Mouse (Mus musculus) forebrain, embryonic 10.5 days (tissue): ENCODE measurements around the gene Olfr641. TPM values are rescaled to one million over a fixed set of nuclear protein-coding genes. Genes with fewer than 3 reads are reported as not detected.

ENCODE experiments used
- DNase-seq: peaks from one replicate; pipeline ENCODE4 v3.0.0-alpha.2; 2017; ENCODE audit warnings: low spot score; ENCODE audit errors: extremely low spot score
- H3K27ac ChIP-seq: fragments of 300-500 bp; sonication (generic); 2 replicates; pipeline ENCODE4 v1.5.1; 2016; ENCODE audit warnings: mild to moderate bottlenecking
- H3K27me3 ChIP-seq: fragments of 300-500 bp; sonication (generic); 2 replicates; pipeline ENCODE4 v1.6.1; 2016; ENCODE audit warnings: mild to moderate bottlenecking; ENCODE audit not compliant: poor library complexity, severe bottlenecking
- H3K36me3 ChIP-seq: fragments of 300-500 bp; sonication (generic); replicated peaks from 2 replicates; pipeline ENCODE4 v1.6.1; 2016; ENCODE audit warnings: mild to moderate bottlenecking, moderate library complexity
- H3K4me1 ChIP-seq: fragments of 300-500 bp; sonication (generic); 2 replicates; pipeline ENCODE4 v1.6.1; 2016
- H3K4me3 ChIP-seq: fragments of 300-500 bp; sonication (generic); 2 replicates; pipeline ENCODE4 v1.5.1; 2016; ENCODE audit warnings: mild to moderate bottlenecking, moderate library complexity
- H3K9me3 ChIP-seq: fragments of 300-500 bp; sonication (generic); 2 replicates; pipeline ENCODE4 v1.6.1; 2016; ENCODE audit warnings: mild to moderate bottlenecking, moderate library complexity
- WGBS: fragments of 180-500 bp; shearing (Covaris S2); methylation state at CpG from one replicate; pipeline ENCODE4 v1.1.7; 2016; 5-methylcytosine and 5-hydroxymethylcytosine counted together
- polyA plus RNA-seq: library from polyadenylated mRNA; unstranded; fragments of >200 nt; fragmentation: Nextera tagmentation; extraction: Ambion mirVana; gene quantifications from 2 replicates; pipeline ENCODE4 v1.2.1, GENCODE M21; 2016

Olfr641 gene
- not detected in 2 replicates for polyA plus RNA-seq

DNA sequence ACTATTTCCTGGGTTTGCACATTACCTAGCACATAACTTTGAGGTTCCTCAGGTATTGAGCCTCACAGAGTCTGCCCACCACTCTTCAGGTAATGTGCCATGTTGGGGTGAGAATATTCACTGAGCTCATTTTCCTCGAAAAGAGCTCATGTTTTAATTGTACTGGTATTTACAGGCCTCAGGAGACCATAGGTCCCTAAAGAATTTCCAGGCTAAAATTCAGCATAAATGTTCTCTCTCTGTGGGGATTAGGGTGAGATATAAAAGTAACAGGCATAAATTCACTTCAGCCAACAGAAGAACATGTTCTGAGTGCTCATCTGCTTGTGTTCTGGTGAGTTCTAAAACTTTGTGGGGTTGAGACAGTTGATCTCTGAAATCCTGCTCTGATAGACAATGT is at the start of gene Olfr641:
TSS of gene Olfr641 (plus strand) at position 301 of the 400 bp plus-strand sequence.
- WGBS, result 81% methylated on average over 1 of the region's 1 CpGs
- H3K4me3 ChIP-seq, result no peak within 1 kb of the TSS
- no peak within 1 kb of the TSS for H3K27ac ChIP-seq
- no peak for DNase-seq
- no peaks in the 10 kb centered on the region for H3K27me3 ChIP-seq
- no peaks in the 10 kb centered on the region for H3K4me1 ChIP-seq
- H3K36me3 ChIP-seq, result no peaks in the 10 kb centered on the region
- H3K9me3 ChIP-seq, result no peaks in the 10 kb centered on the region

DNA sequence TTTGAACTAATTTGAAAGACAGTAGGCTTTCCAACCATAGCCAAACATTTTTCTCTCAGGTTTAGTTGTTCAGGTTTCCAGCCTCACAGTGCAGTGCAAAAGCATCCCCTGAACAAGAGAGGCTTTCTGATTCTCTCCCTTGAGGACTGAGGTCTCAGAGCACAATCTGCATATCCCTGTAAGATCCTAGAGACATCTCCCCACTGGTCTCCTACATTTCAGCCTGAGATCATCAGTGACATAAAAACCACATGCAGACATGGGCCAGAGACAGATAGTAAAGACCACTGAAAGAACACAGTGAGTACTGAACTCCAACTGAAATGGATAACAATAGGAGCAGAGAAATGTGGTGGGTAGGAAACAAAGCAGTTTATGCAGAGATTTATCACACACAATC is 36.8 kb upstream of the Olfr641 start, which contains the start of gene Olfr638:
TSS of gene Olfr638 (plus strand) at position 301 of the 400 bp plus-strand sequence.
- no peak for DNase-seq
- H3K36me3 ChIP-seq, result no peaks in the 10 kb centered on the region
- no peak within 1 kb of the TSS for H3K4me3 ChIP-seq
- no peak within 1 kb of the TSS for H3K27ac ChIP-seq
- no peaks in the 10 kb centered on the region for H3K9me3 ChIP-seq
- no peaks in the 10 kb centered on the region for H3K27me3 ChIP-seq
- no peaks in the 10 kb centered on the region for H3K4me1 ChIP-seq

DNA sequence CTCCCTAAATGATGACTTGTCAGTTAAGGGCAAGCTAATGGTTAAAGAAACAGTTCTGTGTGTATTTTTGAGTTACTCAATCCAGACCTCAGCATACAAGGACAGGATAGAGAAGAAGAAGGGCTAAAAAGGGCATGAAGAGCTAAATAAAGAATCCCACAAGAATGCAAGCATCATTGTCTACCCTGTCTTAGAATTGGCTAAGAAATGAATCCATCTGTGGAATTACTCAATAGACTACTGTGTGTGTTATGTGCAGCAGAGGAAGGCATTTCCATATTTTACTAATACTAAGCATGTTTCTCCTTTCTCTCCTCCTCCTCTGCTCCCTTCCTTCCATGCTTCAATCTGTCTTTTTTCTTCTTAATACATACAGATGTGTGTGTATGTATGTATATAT is 36.1 kb upstream of the Olfr641 start:
- Histone ChIP-seq H3K27ac (no peak overlapping the region), H3K36me3 (no peaks in the 10 kb centered on the region), H3K27me3 (no peaks in the 10 kb centered on the region), H3K4me3 (no peak overlapping the region), H3K9me3 (no peaks in the 10 kb centered on the region), H3K4me1 (no peaks in the 10 kb centered on the region)
- no peak for DNase-seq

DNA sequence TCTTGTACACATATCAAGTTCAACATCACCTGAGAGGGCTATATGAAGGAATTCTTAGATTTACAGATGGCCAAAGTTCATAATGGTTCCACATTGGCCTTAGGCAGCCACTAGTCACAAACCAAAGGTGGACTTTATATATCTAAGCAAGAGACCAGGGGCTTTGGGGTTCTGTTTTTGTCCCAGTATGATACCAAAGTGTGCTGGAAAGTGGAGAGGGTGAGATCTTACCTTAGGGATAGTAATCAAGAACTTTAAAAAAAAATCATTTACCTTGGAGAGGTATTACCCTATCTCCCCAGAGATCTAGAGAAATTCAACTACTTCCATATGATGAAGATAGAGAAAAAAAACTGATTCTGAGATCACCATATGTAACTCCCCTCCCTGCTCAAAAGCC is 18.0 kb upstream of the Olfr641 start, which contains the start of gene Olfr639:
TSS of gene Olfr639 (minus strand) at position 101 of the 400 bp plus-strand sequence.
- no peaks in the 10 kb centered on the region for H3K4me1 ChIP-seq
- H3K27ac ChIP-seq, result no peak within 1 kb of the TSS
- no peak for DNase-seq
- H3K27me3 ChIP-seq, result no peaks in the 10 kb centered on the region
- no peaks in the 10 kb centered on the region for H3K9me3 ChIP-seq
- no peak within 1 kb of the TSS for H3K4me3 ChIP-seq
- H3K36me3 ChIP-seq, result no peaks in the 10 kb centered on the region

DNA sequence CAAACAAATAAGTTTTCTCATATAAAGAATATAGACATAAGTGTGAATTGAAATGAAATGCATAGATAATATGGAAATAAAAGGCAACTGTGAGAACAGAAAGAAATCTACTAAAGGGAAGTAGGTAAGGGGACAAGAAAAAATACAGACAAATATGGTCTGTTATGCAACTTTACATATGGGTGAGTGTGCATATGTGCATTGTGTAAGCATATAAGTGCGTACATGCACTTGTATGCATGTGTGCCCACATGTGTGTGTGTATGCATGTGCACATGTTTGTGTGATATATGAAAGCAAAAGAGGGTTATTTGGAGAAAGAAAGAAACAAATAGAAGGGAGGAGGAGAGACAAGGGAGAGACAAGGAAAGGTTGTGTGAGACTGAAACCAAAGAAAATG is 16.3 kb upstream of the Olfr641 start:
- Histone ChIP-seq H3K36me3 (no peaks in the 10 kb centered on the region), H3K27me3 (no peaks in the 10 kb centered on the region), H3K27ac (no peak overlapping the region), H3K4me3 (no peak overlapping the region), H3K9me3 (no peaks in the 10 kb centered on the region), H3K4me1 (no peaks in the 10 kb centered on the region)
- no peak for DNase-seq
- 93% methylated on average over 1 of the region's 1 CpGs for WGBS

DNA sequence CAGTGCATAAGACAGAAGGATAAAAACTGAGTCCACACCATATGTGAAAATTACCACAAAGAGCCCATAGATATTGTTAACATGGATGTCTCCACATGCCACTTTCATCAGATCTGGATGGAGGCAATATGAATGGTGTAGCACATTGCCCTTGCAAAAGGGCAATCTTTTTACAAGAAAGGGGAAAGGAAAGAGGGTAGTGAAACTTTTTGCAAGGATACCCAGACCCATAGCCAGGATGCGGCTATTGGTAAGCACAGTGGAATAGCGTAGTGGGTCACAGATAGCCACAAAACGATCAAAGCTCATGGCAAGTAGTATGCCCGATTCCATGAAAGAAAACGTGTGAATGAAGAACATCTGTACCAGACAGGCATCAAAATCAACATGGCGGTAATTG is 13.6 kb upstream of the Olfr641 start:
- no peaks in the 10 kb centered on the region for H3K9me3 ChIP-seq
- DNase-seq, result no peak
- WGBS, result 94% methylated on average over 6 of the region's 6 CpGs

DNA sequence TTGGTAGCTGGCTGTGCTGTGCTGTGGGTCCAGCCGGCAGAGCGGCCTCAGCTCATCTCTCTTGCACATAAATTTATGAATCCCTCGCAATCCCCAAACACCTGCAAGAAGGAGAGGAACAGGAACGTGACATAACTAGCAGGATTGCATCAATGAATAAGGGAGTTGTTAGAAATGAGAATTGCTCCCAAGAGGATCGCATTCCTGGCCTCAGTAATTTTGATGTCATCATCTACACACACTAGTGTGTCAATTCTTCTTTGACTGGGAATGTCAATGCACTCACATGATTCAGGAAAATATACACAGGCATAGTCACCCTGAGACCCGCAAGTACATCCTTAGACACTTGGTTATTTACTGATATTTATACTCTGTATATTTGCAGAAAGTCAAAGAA is 9.8 kb upstream of the Olfr641 start, which contains the start of gene Olfr640:
TSS of gene Olfr640 (minus strand) at position 101 of the 400 bp plus-strand sequence.
- WGBS, result 86% methylated on average over 6 of the region's 6 CpGs
- H3K36me3 ChIP-seq, result no peaks in the 10 kb centered on the region
- H3K4me1 ChIP-seq, result no peaks in the 10 kb centered on the region
- no peaks in the 10 kb centered on the region for H3K27me3 ChIP-seq
- no peak within 1 kb of the TSS for H3K4me3 ChIP-seq
- no peak for DNase-seq
- H3K27ac ChIP-seq, result no peak within 1 kb of the TSS
- H3K9me3 ChIP-seq, result no peaks in the 10 kb centered on the region

More for the DNA sequence above, 13.6 kb upstream of the Olfr641 start:
- H3K27ac ChIP-seq, result no peak overlapping the region
- H3K36me3 ChIP-seq, result no peaks in the 10 kb centered on the region
- H3K4me1 ChIP-seq, result no peaks in the 10 kb centered on the region
- no peaks in the 10 kb centered on the region for H3K27me3 ChIP-seq
- no peak overlapping the region for H3K4me3 ChIP-seq

DNA sequence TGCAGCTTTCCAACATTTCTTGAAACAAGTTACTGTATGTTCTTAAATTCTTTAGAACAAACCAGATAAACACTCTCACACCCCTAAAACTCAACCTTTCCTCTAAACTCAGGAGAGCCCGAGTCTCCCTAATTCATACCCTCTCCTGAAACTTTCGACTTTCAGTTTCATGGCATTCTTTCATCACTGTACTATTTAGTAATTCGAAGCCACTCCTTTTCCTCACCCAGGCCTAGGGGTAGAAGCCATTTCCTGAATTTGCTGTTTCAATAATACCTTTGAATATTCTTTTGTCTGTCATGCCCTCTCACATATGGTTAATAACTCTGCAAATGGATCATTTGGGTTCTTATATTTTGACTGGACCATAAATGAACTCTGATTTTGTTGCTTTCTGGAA is 8.3 kb upstream of the Olfr641 start:
- Histone ChIP-seq H3K4me1 (no peaks in the 10 kb centered on the region), H3K27ac (no peak overlapping the region), H3K27me3 (no peaks in the 10 kb centered on the region), H3K36me3 (no peaks in the 10 kb centered on the region), H3K4me3 (no peak overlapping the region), H3K9me3 (no peaks in the 10 kb centered on the region)
- no peak for DNase-seq
- WGBS, result 85% methylated on average over 3 of the region's 3 CpGs

DNA sequence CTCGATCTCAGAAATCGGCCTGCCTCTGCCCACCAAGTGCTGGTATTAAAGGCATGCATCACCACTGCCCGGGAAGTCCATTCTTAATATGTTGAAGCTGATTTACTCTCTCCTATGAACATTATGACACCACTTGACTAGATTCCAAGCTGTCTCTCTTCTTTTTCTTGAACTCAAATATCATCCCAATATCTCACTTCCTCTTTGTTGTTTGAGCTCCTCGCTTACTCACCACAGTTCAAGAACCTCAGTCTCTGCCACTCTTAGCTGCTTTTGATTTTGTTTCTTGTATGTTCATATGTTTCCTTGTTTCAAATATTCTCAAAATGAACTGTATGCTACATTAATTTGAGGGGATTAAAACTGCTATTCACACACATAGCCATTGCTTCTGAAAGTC is 15.5 kb downstream of the Olfr641 start:
- Histone ChIP-seq H3K4me1 (no peaks in the 10 kb centered on the region), H3K36me3 (no peaks in the 10 kb centered on the region), H3K9me3 (no peaks in the 10 kb centered on the region), H3K4me3 (no peak overlapping the region), H3K27ac (no peak overlapping the region), H3K27me3 (no peaks in the 10 kb centered on the region)
- DNase-seq, result no peak
- WGBS, result 87% methylated on average over 4 of the region's 4 CpGs

DNA sequence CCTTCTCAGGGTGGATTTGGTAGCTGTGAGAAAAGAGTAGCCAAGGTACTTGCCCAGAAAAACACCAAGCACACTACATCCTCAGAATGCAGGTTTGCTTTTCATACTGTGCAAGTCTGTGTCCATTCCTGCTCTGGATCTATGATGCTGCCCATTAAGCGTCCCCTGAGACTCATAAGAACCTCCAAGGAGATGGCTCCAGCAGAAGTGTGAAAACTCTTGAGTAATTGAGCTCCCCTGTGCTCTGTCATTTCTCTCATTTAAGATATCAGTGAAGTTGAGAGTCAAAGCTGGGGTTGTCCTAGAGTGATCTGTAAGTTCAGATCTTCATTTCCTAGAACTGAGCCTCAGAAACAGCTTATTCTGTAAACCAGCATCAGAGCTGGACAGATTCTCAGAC is 17.3 kb downstream of the Olfr641 start, which contains the start of gene Olfr642:
TSS of gene Olfr642 (minus strand) at position 101 of the 400 bp plus-strand sequence.
- no peak within 1 kb of the TSS for H3K4me3 ChIP-seq
- H3K9me3 ChIP-seq, result no peaks in the 10 kb centered on the region
- H3K36me3 ChIP-seq, result no peaks in the 10 kb centered on the region
- no peak within 1 kb of the TSS for H3K27ac ChIP-seq
- no peaks in the 10 kb centered on the region for H3K4me1 ChIP-seq
- 71% methylated on average over 1 of the region's 1 CpGs for WGBS
- H3K27me3 ChIP-seq, result no peaks in the 10 kb centered on the region
- DNase-seq, result no peak

DNA sequence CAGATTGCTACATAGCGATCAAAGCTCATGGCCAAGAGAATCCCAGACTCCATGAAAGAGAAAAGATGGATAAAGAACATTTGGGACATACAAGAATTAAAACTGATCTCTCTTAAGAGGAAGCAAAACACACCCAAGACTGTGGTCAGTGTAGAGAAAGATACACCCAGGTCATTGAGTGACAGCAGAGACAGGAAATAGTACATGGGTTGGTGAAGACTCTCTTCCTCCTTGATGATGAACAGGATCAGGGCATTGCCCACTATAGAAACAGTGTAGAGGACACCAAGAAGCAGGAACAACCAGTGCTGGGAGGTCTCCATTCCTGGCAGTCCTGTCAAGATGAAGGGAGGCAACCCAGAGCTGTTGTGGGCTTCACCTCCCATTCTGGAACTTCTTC is 24.0 kb downstream of the Olfr641 start:
- no peak overlapping the region for H3K27ac ChIP-seq
- H3K27me3 ChIP-seq, result no peaks in the 10 kb centered on the region
- no peaks in the 10 kb centered on the region for H3K36me3 ChIP-seq
- no peaks in the 10 kb centered on the region for H3K9me3 ChIP-seq
- no peaks in the 10 kb centered on the region for H3K4me1 ChIP-seq
- WGBS, result 86% methylated on average over 1 of the region's 1 CpGs
- DNase-seq, result no peak
- H3K4me3 ChIP-seq, result no peak overlapping the region

DNA sequence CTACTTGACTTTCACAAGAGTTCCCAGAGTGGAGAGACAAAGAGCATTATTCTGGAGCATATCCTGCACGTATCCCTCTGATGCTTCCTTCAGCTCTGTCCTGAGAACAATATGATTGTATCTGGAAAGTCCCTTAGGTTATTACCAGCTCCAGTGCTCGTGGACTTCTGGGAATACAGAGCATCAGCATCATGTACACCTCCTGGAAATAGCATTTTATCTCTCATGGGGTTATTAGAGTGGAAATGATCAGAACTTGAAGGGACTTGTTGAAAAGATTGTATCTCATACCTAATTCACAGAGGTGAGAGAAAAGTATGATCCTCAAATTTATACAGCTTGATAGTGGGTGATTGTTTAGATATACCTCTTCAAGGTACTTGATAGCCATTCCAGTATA is 26.1 kb downstream of the Olfr641 start, which contains the start of gene 4930516K23Rik:
TSS of gene 4930516K23Rik (minus strand) at position 101 of the 400 bp plus-strand sequence.
- 74% methylated on average over 2 of the region's 2 CpGs for WGBS
- Histone ChIP-seq H3K9me3 (no peaks in the 10 kb centered on the region), H3K4me3 (no peak within 1 kb of the TSS), H3K27ac (no peak within 1 kb of the TSS), H3K36me3 (no peaks in the 10 kb centered on the region), H3K27me3 (no peaks in the 10 kb centered on the region), H3K4me1 (no peaks in the 10 kb centered on the region)
- DNase-seq, result no peak

DNA sequence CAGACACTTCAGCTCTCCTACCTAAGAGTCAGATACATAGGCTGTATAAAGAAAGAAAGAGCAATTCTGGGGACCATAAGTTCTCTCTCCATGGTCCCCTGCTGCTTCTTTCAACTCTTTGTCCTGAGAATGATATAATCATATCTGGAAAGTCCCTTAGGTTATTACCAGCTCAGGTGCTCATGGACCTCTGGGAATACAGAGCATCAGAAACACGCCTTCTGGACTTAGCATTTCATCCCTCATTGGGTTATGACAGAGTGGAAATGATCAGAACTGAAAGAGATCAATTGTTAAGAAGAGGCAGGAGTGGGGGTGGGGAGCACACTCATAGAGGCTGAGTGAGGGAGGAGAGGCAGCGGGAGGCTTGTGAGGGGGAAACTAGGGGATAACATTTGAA is 36.5 kb downstream of the Olfr641 start, which contains the start of gene Olfr644:
TSS of gene Olfr644 (minus strand) at position 101 of the 400 bp plus-strand sequence.
- H3K27ac ChIP-seq, result no peak within 1 kb of the TSS
- H3K27me3 ChIP-seq, result no peaks in the 10 kb centered on the region
- no peak for DNase-seq
- 79% methylated on average over 2 of the region's 2 CpGs for WGBS
- H3K9me3 ChIP-seq, result no peaks in the 10 kb centered on the region
- no peaks in the 10 kb centered on the region for H3K4me1 ChIP-seq
- no peak within 1 kb of the TSS for H3K4me3 ChIP-seq
- H3K36me3 ChIP-seq, result no peaks in the 10 kb centered on the region

DNA sequence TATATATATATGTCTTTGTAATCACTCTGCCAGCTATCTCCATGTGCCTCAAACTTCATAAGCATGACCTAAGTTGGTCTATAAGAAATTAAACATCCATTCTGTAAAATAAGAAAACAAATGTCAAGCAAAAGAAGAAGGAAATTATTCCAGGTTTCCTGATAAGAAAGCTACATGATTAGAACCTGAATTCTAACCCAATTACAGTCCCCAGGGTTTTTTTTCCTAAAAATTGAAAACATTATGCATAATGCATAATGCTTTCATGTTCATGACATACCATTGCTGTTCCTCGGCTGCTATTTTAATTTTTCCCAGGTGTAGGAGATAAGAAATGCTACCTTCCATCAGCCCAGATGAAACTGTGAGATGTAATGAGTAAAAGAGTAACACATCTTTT is 50.1 kb downstream of the Olfr641 start, which contains the start of gene Olfr645:
TSS of gene Olfr645 (minus strand) at position 101 of the 400 bp plus-strand sequence.
- WGBS, result 84% methylated on average over 1 of the region's 1 CpGs
- Histone ChIP-seq H3K9me3 (no peaks in the 10 kb centered on the region), H3K4me3 (no peak within 1 kb of the TSS), H3K27me3 (no peaks in the 10 kb centered on the region), H3K4me1 (no peaks in the 10 kb centered on the region), H3K27ac (no peak within 1 kb of the TSS), H3K36me3 (no peaks in the 10 kb centered on the region)
- no peak for DNase-seq
